Mouse (Mus musculus) CD8-positive naive resting alpha-beta T cell, adult 2 months (primary cell): Measurements from ENCODE around the gene Myo1e.

Experiments
- DNase-seq, 2 experiments: peaks; one replicate each; pipeline ENCODE4 v3.0.0; 2022; ENCODE audit warnings: low read depth in 2 of 2, low spot score in 2 of 2

The Myo1e gene

GRCm38 (mm10) chr9:70207151-70207831 lies at the start of gene Myo1e:
TSS of gene Myo1e (plus strand) at chr9:70207350.
- DNase-seq, result peak in 1 of 2 experiments; percentile 4

GRCm38 (mm10) chr9:70160071-70160470 lies 47.1 kb upstream of the Myo1e start:
- DNase-seq, result no peak

GRCm38 (mm10) chr9:70168973-70169372 lies 38.2 kb upstream of the Myo1e start:
- DNase-seq, result no peak

GRCm38 (mm10) chr9:70174291-70174848 lies 32.8 kb upstream of the Myo1e start:
- DNase-seq, result no peak

- no peak for DNase-seq
Measured at GRCm38 (mm10) chr9:70174896-70175295, 32.3 kb upstream of the Myo1e start.

- DNase-seq, result no peak
Measured at GRCm38 (mm10) chr9:70176291-70176690, 30.9 kb upstream of the Myo1e start.

- no peak for DNase-seq
Measured at GRCm38 (mm10) chr9:70181719-70182118, 25.4 kb upstream of the Myo1e start.

GRCm38 (mm10) chr9:70182639-70183038 lies 24.5 kb upstream of the Myo1e start:
- no peak for DNase-seq

- no peak for DNase-seq
Measured at GRCm38 (mm10) chr9:70192336-70192735, 14.8 kb upstream of the Myo1e start.

GRCm38 (mm10) chr9:70194622-70195021 lies 12.5 kb upstream of the Myo1e start:
- no peak for DNase-seq

GRCm38 (mm10) chr9:70196956-70197659 lies 10.0 kb upstream of the Myo1e start:
- no peak for DNase-seq

- DNase-seq, result no peak
Measured at GRCm38 (mm10) chr9:70197992-70198391, 9.2 kb upstream of the Myo1e start.

- DNase-seq, result no peak
Measured at GRCm38 (mm10) chr9:70202753-70203152, 4.4 kb upstream of the Myo1e start.

- no peak for DNase-seq
Measured at GRCm38 (mm10) chr9:70203267-70204076, 3.7 kb upstream of the Myo1e start.

GRCm38 (mm10) chr9:70207981-70208521 lies 901 bp downstream of the Myo1e start:
- no peak for DNase-seq

- no peak for DNase-seq
Measured at GRCm38 (mm10) chr9:70208751-70209150, 1.6 kb downstream of the Myo1e start.

GRCm38 (mm10) chr9:70209296-70210049 lies 2.3 kb downstream of the Myo1e start:
- no peak for DNase-seq

- DNase-seq, result no peak
Measured at GRCm38 (mm10) chr9:70211638-70212037, 4.5 kb downstream of the Myo1e start.

- no peak for DNase-seq
Measured at GRCm38 (mm10) chr9:70216517-70216916, 9.4 kb downstream of the Myo1e start.

GRCm38 (mm10) chr9:70219295-70219931 lies 12.3 kb downstream of the Myo1e start:
- DNase-seq, result no peak
